In genomic region chr19:32485681-32486105, GRCm38 (mm10) we compare ENCODE assay signal across 8 mouse cellular contexts. TPM values are rescaled to one million over a fixed set of nuclear protein-coding genes. Genes with fewer than 3 reads are reported as not detected.
DNase-seq lines count a peak whose midpoint lies in the region; ATAC-seq and TF ChIP-seq lines count a peak whose summit lies in the region.

TSS of gene Minpp1 (plus strand) at chr19:32485769.

- peaks cover 70% of the 10 kb centered on the region for H3K4me1 ChIP-seq in erythroblast, embryonic 14.5 days (ENCODE audit: control insufficient read depth)
- H3K4me1 ChIP-seq in heart, embryonic 12.5 days (replicated peaks): peaks cover 37% of the 10 kb centered on the region
- peaks cover 6% of the 10 kb centered on the region; the same call in 1 of the 2 replicates for H3K4me1 ChIP-seq in kidney, postnatal 0 days (replicated peaks; ENCODE audit: insufficient read depth, low read length)
- peaks cover 73% of the 10 kb centered on the region for H3K4me1 ChIP-seq in liver, embryonic 13.5 days (replicated peaks)
- peaks cover 17% of the 10 kb centered on the region for H3K4me1 ChIP-seq in stomach, embryonic 16.5 days (ENCODE audit: control insufficient read depth, insufficient read depth, low read length)

- WGBS in heart, embryonic 12.5 days: under 1% methylated on average over 64 of the region's 64 CpGs
- WGBS in kidney, postnatal 0 days: under 1% methylated on average over 63 of the region's 64 CpGs
- WGBS in liver, embryonic 13.5 days (ENCODE audit: insufficient replicate concordance): under 1% methylated on average over 64 of the region's 64 CpGs
- under 1% methylated on average over 61 of the region's 64 CpGs for WGBS in stomach, embryonic 16.5 days

- TF ChIP-seq CTCF in kidney, postnatal 0 days (IDR thresholded peaks at IDR 0.05; ENCODE audit: low read depth): no peak; the same call in 1 of the 2 replicates

- no peaks in the 10 kb centered on the region for H3K9me3 ChIP-seq in erythroblast, embryonic 14.5 days (ENCODE audit: control insufficient read depth, low read length)
- H3K9me3 ChIP-seq in heart, embryonic 12.5 days (replicated peaks): no peaks in the 10 kb centered on the region
- H3K9me3 ChIP-seq in kidney, postnatal 0 days (replicated peaks; ENCODE audit: low read length): no peaks in the 10 kb centered on the region
- no peaks in the 10 kb centered on the region for H3K9me3 ChIP-seq in liver, embryonic 13.5 days (replicated peaks)
- no peaks in the 10 kb centered on the region for H3K9me3 ChIP-seq in stomach, embryonic 16.5 days (replicated peaks; ENCODE audit: control insufficient read depth, low read length)

- H3K9ac ChIP-seq in heart, embryonic 12.5 days: peak within 1 kb of the TSS; percentile 92
- peak within 1 kb of the TSS; percentile 70 for H3K9ac ChIP-seq in kidney, postnatal 0 days (ENCODE audit: low read depth, low read length)
- H3K9ac ChIP-seq in liver, embryonic 13.5 days: peak within 1 kb of the TSS; percentile 93
- peak within 1 kb of the TSS; percentile 88 for H3K9ac ChIP-seq in stomach, embryonic 16.5 days (ENCODE audit: low read length)

- peaks cover 20% of the 10 kb centered on the region for H3K36me3 ChIP-seq in erythroblast, embryonic 14.5 days (ENCODE audit: control insufficient read depth)
- H3K36me3 ChIP-seq in heart, embryonic 12.5 days: no peaks in the 10 kb centered on the region
- no peaks in the 10 kb centered on the region for H3K36me3 ChIP-seq in kidney, postnatal 0 days (ENCODE audit: insufficient read depth, low read length)
- peaks cover 6% of the 10 kb centered on the region; the same call in 1 of the 2 replicates for H3K36me3 ChIP-seq in liver, embryonic 13.5 days
- no peaks in the 10 kb centered on the region for H3K36me3 ChIP-seq in stomach, embryonic 16.5 days (ENCODE audit: control insufficient read depth, insufficient read depth, low read length)

- peak; percentile 90 for ATAC-seq in heart, embryonic 12.5 days (ENCODE audit: insufficient number of reproducible peaks, low FRiP score)
- ATAC-seq in kidney, postnatal 0 days (replicated peaks; ENCODE audit: low FRiP score, low read depth): peak; percentile 89
- peak; percentile 79 for ATAC-seq in liver, embryonic 13.5 days (ENCODE audit: low read depth)
- peak; percentile 88 for ATAC-seq in stomach, embryonic 16.5 days (ENCODE audit: insufficient read depth, low FRiP score)

- peak; percentile 92 for DNase-seq in CD4-positive, CD25-positive, alpha-beta regulatory T cell, adult 2 months (ENCODE audit: low read depth, low spot score)
- DNase-seq in brain, embryonic 18.5 days (ENCODE audit: low read depth, low spot score): peak; percentile 57
- peak; percentile 83 for DNase-seq in kidney, postnatal 0 days (ENCODE audit: low spot score)
- DNase-seq in liver, embryonic 13.5 days: peak; percentile 82
- peak; percentile 93 for DNase-seq in neural tube, embryonic 10.5 days (ENCODE audit: extremely low spot score, low spot score)

- H3K27ac ChIP-seq in heart, embryonic 12.5 days (ENCODE audit: poor library complexity, severe bottlenecking): peak within 1 kb of the TSS; percentile 95
- peak within 1 kb of the TSS; percentile 90 for H3K27ac ChIP-seq in kidney, postnatal 0 days
- peak within 1 kb of the TSS; percentile 95 for H3K27ac ChIP-seq in liver, embryonic 13.5 days
- H3K27ac ChIP-seq in stomach, embryonic 16.5 days (ENCODE audit: low read length): peak within 1 kb of the TSS; percentile 89

- no peaks in the 10 kb centered on the region for H3K27me3 ChIP-seq in erythroblast, embryonic 14.5 days (ENCODE audit: control insufficient read depth)
- no peaks in the 10 kb centered on the region for H3K27me3 ChIP-seq in heart, embryonic 12.5 days (replicated peaks)
- no peaks in the 10 kb centered on the region for H3K27me3 ChIP-seq in kidney, postnatal 0 days (ENCODE audit: insufficient read depth, low read length)
- no peaks in the 10 kb centered on the region for H3K27me3 ChIP-seq in liver, embryonic 13.5 days
- no peaks in the 10 kb centered on the region for H3K27me3 ChIP-seq in stomach, embryonic 16.5 days (ENCODE audit: control insufficient read depth, insufficient read depth, low read length)

- H3K4me2 ChIP-seq in heart, embryonic 12.5 days: peak within 1 kb of the TSS; percentile 78
- peak within 1 kb of the TSS; percentile 85 for H3K4me2 ChIP-seq in kidney, postnatal 0 days (ENCODE audit: low read length)
- peak within 1 kb of the TSS; percentile 84 for H3K4me2 ChIP-seq in liver, embryonic 13.5 days
- H3K4me2 ChIP-seq in stomach, embryonic 16.5 days (ENCODE audit: low read depth, low read length): peak within 1 kb of the TSS; percentile 91

- peak within 1 kb of the TSS; percentile 99 for H3K4me3 ChIP-seq in erythroblast, embryonic 14.5 days (replicated peaks)
- H3K4me3 ChIP-seq in heart, embryonic 12.5 days: peak within 1 kb of the TSS; percentile 83
- peak within 1 kb of the TSS; percentile 69 for H3K4me3 ChIP-seq in kidney, postnatal 0 days (replicated peaks; ENCODE audit: low read depth, low read length)
- H3K4me3 ChIP-seq in liver, embryonic 13.5 days (replicated peaks): peak within 1 kb of the TSS; percentile 86
- H3K4me3 ChIP-seq in stomach, embryonic 16.5 days (replicated peaks; ENCODE audit: low read length): peak within 1 kb of the TSS; percentile 79

RNA-seq across cellular contexts. Expression of gene Minpp1, which starts in this region (rescaled TPM):
- 16.3 and 19.3 TPM in 2 replicates for polyA plus RNA-seq in erythroblast, embryonic 14.5 days (2012)
- polyA plus RNA-seq in heart, embryonic 12.5 days (2016; fragmentation: Nextera tagmentation; extraction: Ambion mirVana): 79.3 and 81.1 TPM in 2 replicates
- polyA plus RNA-seq in kidney, postnatal 0 days (2015; fragmentation: Nextera tagmentation; extraction: Ambion mirVana): 71.8 and 73.2 TPM in 2 replicates
- polyA plus RNA-seq in liver, embryonic 13.5 days (2015; fragmentation: Nextera tagmentation; extraction: Ambion mirVana): 99.9 and 110 TPM in 2 replicates
- 43.2 and 44.4 TPM in 2 replicates for polyA plus RNA-seq in stomach, embryonic 16.5 days (2015; fragmentation: Nextera tagmentation; extraction: Ambion mirVana)

Comparison
In these comparisons a context has a peak if more than half of its experiments do, and no peak if none do; other contexts are left out.
1. Peak in every context shown above with its lines: DNase-seq, ATAC-seq, H3K4me3 ChIP-seq and H3K27ac ChIP-seq.